Mouse (Mus musculus): ENCODE measurements around the gene Lrfn4. TPM values are rescaled to one million over a fixed set of nuclear protein-coding genes. Genes with fewer than 3 reads are reported as not detected.

Lrfn4 gene
- polyA plus RNA-seq, 1 experiment, result 0.36 TPM

- Histone ChIP-seq H3K27ac (replicated peaks; ENCODE audit: low read depth, low read length) (no peak overlapping the region), H3K4me3 (ENCODE audit: insufficient read depth, low read depth, low read length) (no peak overlapping the region), H3K4me1 (ENCODE audit: control insufficient read depth, insufficient read depth, insufficient read length, low read length) (no peaks in the 10 kb centered on the region)
Measured at GRCm38 (mm10) chr19:4618183-4618582, 2.7 kb upstream of the Lrfn4 start.

DNA sequence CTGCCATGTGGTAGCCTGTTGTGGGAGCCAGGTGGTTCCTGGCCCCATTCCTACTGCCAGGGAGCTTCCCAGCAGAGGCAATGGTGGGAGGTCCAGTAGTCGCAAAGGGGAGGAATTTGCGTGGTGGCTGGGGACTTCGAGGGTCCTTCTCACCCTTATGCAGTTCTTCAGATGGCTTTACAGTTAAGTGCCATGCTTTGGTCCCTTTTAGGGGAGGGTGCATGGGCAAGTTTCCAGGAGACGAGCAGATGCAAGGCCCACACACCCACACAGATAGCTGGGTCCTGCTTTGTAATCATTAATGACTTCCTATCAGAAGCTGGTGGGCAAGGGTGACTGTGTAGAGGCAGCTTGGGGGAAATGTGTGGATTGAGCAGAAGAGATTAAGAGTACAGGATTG, 1.1 kb upstream of the Lrfn4 start:
- Histone ChIP-seq H3K4me1 (ENCODE audit: control insufficient read depth, insufficient read depth, insufficient read length, low read length) (no peaks in the 10 kb centered on the region), H3K27ac (replicated peaks; ENCODE audit: low read depth, low read length) (no peak overlapping the region), H3K4me3 (ENCODE audit: insufficient read depth, low read depth, low read length) (no peak overlapping the region)

DNA sequence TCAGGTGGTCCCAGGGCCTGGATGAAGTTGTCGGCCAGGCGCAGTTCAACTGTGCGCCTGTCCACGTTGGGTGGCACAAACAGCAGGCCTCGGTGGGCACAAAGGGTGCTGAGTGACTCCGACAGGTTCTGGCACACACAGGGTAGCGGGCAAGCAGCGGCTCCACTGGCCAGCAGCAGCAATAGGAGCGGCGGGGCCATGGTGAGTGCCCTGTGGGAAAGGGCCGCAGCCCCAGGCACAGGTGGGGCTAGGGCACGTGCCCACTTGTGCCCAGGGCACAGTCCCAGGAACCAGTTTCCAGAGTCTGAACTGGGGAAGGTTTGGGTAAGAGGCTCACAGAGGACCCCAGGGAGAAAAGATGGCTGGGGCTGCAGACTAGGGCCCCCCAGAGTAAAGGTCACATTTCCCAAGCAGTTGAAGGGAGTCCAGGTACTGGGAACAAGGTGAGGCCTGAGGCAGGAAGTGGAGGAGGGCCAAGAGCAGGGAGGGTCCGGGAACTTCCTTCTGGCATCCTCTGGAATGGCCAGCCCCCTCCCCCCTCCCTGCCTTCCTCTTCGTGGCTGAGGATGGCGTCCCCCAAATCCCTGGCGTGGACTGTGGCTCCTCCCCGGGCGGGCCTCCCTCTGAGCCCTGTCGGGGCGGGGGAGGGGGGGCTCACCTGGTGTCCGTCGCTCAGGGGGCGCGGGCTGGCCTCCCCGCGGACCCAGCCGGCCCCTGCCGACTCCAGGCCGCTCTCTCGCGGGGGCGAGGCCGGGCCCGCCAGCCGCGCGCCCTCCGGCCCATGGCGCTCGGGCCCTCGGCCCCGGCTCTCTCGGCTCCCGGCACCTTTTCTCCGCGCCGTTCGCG, 939 bp downstream of the Lrfn4 start:
- Histone ChIP-seq H3K4me3 (ENCODE audit: insufficient read depth, low read depth, low read length) (peak overlapping the region; percentile 62), H3K27ac (replicated peaks; ENCODE audit: low read depth, low read length) (no peak overlapping the region), H3K4me1 (ENCODE audit: control insufficient read depth, insufficient read depth, insufficient read length, low read length) (no peaks in the 10 kb centered on the region)

DNA sequence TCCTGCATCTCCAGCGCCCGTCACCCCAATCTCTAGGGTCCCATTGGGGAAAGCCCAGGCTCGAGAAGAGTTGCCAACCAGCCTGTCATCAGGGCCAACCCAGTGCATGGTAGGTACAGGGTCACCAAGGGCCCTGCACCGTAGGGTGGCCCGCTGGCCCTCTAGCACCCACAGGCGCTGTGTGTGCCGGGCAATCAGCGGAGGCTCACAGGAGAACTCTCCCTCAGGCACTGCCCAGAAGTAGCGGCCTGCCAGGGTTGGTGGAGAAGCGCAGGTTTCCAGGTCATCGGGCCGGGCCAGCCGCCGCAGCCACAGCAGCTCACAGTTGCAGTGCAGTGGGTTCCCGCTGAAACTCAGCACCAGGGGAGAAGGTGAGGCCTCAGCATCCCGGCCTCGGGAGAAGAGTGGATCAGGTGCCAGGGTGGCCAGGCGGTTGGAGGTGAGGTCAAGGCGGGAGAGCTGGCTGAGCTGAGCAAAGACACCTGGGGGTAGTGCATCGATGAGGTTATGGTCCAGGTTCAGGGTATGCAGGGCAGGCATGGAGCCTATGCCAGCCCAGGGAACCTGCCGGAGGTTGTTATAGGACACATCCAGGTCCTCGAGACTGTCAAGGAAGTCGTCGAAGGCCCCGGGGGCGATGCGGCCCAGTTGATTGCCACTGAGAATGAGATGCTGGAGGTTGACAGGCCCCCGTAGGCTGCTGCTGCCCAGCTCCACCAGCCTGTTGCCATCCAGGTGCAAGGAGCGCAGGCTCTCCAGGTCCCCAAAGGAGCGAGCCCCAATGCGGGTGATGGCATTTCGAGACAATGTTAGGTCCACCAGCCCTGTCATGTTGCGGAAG, 1.8 kb downstream of the Lrfn4 start:
- no peak overlapping the region for H3K27ac ChIP-seq (replicated peaks; ENCODE audit: low read depth, low read length)
- H3K4me3 ChIP-seq (ENCODE audit: insufficient read depth, low read depth, low read length), result no peak overlapping the region

GRCm38 (mm10) chr19:4612181-4612961, 3.1 kb downstream of the Lrfn4 start:
- Histone ChIP-seq H3K4me3 (ENCODE audit: insufficient read depth, low read depth, low read length) (no peak overlapping the region), H3K4me1 (ENCODE audit: control insufficient read depth, insufficient read depth, insufficient read length, low read length) (no peaks in the 10 kb centered on the region), H3K27ac (replicated peaks; ENCODE audit: low read depth, low read length) (no peak overlapping the region)

More for the DNA sequence above, 1.8 kb downstream of the Lrfn4 start:
- H3K4me1 ChIP-seq (ENCODE audit: control insufficient read depth, insufficient read depth, insufficient read length, low read length), result no peaks in the 10 kb centered on the region

DNA sequence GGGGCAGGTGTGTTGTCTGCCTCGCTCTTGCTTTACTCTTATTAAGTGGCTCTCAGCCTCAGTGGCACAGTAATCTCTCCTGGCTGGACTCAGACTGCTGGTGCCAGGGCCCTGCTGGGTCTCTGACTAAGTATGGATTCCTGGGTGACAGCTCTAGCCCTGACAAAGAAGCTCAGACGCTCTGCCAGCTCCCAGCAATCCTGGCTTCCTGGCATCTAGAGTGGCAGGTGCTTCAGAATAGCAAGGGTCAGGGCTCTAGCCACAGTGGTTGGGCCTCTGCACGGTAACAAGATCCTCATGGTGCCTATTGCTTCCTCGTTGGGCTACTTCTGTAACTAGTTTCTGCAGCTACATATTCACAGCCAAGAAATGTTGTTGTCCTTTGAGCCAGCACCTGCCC, 5.4 kb downstream of the Lrfn4 start:
- H3K27ac ChIP-seq (replicated peaks; ENCODE audit: low read depth, low read length), result no peak overlapping the region
- H3K4me3 ChIP-seq (ENCODE audit: insufficient read depth, low read depth, low read length), result no peak overlapping the region
- H3K4me1 ChIP-seq (ENCODE audit: control insufficient read depth, insufficient read depth, insufficient read length, low read length), result no peaks in the 10 kb centered on the region

DNA sequence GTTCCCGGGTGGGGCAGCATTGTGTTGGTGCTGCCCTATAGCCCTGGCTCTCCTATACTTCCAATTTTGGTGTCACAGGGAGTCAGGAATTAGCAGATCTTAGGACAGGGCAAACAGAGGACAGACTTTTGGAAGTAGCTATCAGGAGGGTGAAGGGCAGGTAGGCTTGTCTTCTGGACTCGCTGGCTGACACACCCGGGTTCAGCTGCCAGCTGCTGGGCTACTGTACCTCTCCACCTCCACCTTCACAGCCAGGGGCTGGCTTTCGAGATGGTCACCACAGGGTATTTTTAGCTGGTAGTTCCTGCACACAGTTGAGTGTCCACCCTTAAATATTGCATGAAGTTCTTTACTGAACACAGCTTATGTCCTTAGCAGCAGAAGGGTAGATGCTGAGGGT, 7.0 kb downstream of the Lrfn4 start:
- H3K27ac ChIP-seq (replicated peaks; ENCODE audit: low read depth, low read length), result no peak overlapping the region
- H3K4me1 ChIP-seq (ENCODE audit: control insufficient read depth, insufficient read depth, insufficient read length, low read length), result no peaks in the 10 kb centered on the region
- H3K4me3 ChIP-seq (ENCODE audit: insufficient read depth, low read depth, low read length), result no peak overlapping the region

DNA sequence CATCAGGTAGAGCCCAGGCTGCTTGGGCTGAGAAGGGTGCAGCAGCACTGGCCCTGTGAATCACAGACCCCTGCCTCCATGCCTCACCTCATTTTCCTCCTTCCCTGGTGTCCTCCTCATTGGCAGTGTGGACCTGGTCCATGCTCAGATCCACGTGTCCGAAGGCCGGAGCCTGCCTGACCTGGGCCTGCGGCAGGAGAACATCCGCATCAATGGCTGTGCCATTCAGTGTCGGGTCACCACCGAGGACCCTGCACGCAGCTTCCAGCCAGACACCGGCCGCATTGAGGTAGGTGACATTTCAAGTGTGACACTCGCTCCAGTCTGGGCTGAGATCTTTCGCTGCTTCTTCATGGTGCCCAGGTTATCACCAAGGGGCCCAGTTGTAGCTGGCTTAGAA, 8.1 kb downstream of the Lrfn4 start:
- no peak overlapping the region for H3K4me3 ChIP-seq (ENCODE audit: insufficient read depth, low read depth, low read length)
- no peaks in the 10 kb centered on the region for H3K4me1 ChIP-seq (ENCODE audit: control insufficient read depth, insufficient read depth, insufficient read length, low read length)
- no peak overlapping the region for H3K27ac ChIP-seq (replicated peaks; ENCODE audit: low read depth, low read length)

DNA sequence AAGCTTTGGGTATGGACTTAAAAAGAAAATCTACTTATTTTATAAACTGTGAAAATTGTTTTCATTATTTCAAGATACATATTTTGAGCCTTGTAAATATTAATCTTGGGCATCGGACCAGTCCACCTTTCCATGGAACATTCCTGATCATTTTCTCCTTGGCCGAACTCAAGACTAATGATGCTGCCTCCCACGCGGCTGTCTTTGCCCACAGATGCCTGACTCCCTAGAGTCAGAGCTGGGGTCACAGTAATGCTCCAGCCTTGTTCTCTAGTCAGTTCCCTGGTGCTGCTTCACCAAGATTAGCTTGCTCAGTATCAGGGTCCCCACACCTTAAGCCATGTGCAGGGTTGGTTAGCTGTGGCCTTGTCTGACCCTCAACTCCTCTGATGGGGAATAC, 9.8 kb downstream of the Lrfn4 start:
- Histone ChIP-seq H3K4me3 (ENCODE audit: insufficient read depth, low read depth, low read length) (no peak overlapping the region), H3K4me1 (ENCODE audit: control insufficient read depth, insufficient read depth, insufficient read length, low read length) (no peaks in the 10 kb centered on the region), H3K27ac (replicated peaks; ENCODE audit: low read depth, low read length) (no peak overlapping the region)

DNA sequence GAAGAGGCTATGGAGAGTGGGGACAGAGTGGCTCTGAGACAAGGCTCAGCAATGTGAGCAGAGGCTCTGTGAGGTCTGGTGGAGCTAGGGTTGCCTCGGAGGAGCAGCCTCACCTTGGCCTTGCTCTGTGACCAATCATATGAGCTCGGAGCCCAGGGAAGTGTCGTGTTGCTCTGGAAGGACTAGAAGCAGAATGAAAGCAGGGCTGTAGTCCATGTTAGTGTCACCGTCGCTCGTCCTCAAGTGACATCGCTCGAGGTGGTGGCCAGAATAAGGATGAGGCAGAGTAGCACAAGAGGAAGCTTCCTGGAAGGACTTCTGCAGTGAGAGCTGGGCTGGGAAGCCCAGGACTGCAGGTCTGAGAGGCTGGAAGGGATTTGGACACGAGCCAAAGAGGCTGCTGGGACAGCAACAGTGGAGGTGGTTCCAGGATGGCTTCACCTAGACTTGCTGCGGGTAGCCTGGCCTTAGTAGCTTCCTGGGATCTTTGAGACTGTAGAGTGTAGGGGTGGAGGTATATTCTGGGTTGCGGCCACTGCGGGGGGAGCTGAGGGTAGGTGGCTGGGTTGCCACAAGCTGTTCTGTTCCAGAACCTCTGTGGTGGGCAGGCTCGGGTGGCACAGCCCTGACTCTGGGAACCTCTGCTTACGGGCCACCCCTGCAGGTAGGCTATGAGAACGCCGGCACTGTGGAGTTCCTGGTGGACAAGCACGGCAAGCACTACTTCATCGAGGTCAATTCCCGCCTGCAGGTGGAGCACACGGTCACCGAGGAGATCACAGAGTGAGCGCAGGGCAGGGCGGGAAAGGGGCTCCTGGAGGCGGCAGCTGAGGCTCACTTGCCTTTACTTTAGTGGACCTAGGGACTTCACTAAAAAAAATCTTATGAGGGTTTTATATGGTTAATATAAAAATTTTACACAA, 11.4 kb downstream of the Lrfn4 start:
- Histone ChIP-seq H3K27ac (replicated peaks; ENCODE audit: low read depth, low read length) (no peak overlapping the region), H3K4me1 (ENCODE audit: control insufficient read depth, insufficient read depth, insufficient read length, low read length) (no peaks in the 10 kb centered on the region), H3K4me3 (ENCODE audit: insufficient read depth, low read depth, low read length) (no peak overlapping the region)

GRCm38 (mm10) chr19:4602459-4602858, 13.0 kb downstream of the Lrfn4 start:
- H3K27ac ChIP-seq (replicated peaks; ENCODE audit: low read depth, low read length), result no peak overlapping the region
- H3K4me3 ChIP-seq (ENCODE audit: insufficient read depth, low read depth, low read length), result no peak overlapping the region
- H3K4me1 ChIP-seq (ENCODE audit: control insufficient read depth, insufficient read depth, insufficient read length, low read length), result peaks cover 3% of the 10 kb centered on the region; the same call in 1 of the 2 replicates

GRCm38 (mm10) chr19:4596071-4596470, 19.4 kb downstream of the Lrfn4 start:
- H3K27ac ChIP-seq (replicated peaks; ENCODE audit: low read depth, low read length), result no peak overlapping the region
- H3K4me3 ChIP-seq (ENCODE audit: insufficient read depth, low read depth, low read length), result no peak overlapping the region
- H3K4me1 ChIP-seq (ENCODE audit: control insufficient read depth, insufficient read depth, insufficient read length, low read length), result peaks cover 3% of the 10 kb centered on the region; the same call in 1 of the 2 replicates

- peak overlapping the region; percentile 23 for H3K27ac ChIP-seq (replicated peaks; ENCODE audit: low read depth, low read length)
- H3K4me3 ChIP-seq (ENCODE audit: insufficient read depth, low read depth, low read length), result no peak overlapping the region
- peaks cover 3% of the 10 kb centered on the region; the same call in 1 of the 2 replicates for H3K4me1 ChIP-seq (ENCODE audit: control insufficient read depth, insufficient read depth, insufficient read length, low read length)
Measured at GRCm38 (mm10) chr19:4593792-4594522, 21.5 kb downstream of the Lrfn4 start.

- no peaks in the 10 kb centered on the region for H3K4me1 ChIP-seq (ENCODE audit: control insufficient read depth, insufficient read depth, insufficient read length, low read length)
Measured at GRCm38 (mm10) chr19:4590025-4590424, 25.4 kb downstream of the Lrfn4 start.

More at GRCm38 (mm10) chr19:4590025-4590424, 25.4 kb downstream of the Lrfn4 start:
- Histone ChIP-seq H3K4me3 (ENCODE audit: insufficient read depth, low read depth, low read length) (no peak overlapping the region), H3K27ac (replicated peaks; ENCODE audit: low read depth, low read length) (no peak overlapping the region)
